Mouse (Mus musculus): ENCODE results near the gene Arhgap28.

Arhgap28 gene

GRCm38 (mm10) chr17:67941026-67941425, 62.9 kb downstream of the Arhgap28 start:
- no peak for DNase-seq (ENCODE audit: low read depth, low spot score)

- DNase-seq (ENCODE audit: low read depth, low spot score), result no peak
These were observed 66.9 kb downstream of the Arhgap28 start for GRCm38 (mm10) chr17:67937050-67937449.

GRCm38 (mm10) chr17:67935556-67935955, 68.4 kb downstream of the Arhgap28 start:
- DNase-seq (ENCODE audit: low read depth, low spot score), result no peak

- DNase-seq (ENCODE audit: low read depth, low spot score), result peak; percentile 33
These were observed 72.5 kb downstream of the Arhgap28 start for GRCm38 (mm10) chr17:67931396-67931795.

- DNase-seq (ENCODE audit: low read depth, low spot score), result no peak
These were observed 73.0 kb downstream of the Arhgap28 start for GRCm38 (mm10) chr17:67930957-67931356.

GRCm38 (mm10) chr17:67930467-67930866, 73.5 kb downstream of the Arhgap28 start:
- DNase-seq (ENCODE audit: low read depth, low spot score), result no peak

GRCm38 (mm10) chr17:67928280-67928679, 75.6 kb downstream of the Arhgap28 start:
- no peak for DNase-seq (ENCODE audit: low read depth, low spot score)

GRCm38 (mm10) chr17:67927864-67928263, 76.1 kb downstream of the Arhgap28 start:
- DNase-seq (ENCODE audit: low read depth, low spot score), result no peak

- DNase-seq (ENCODE audit: low read depth, low spot score), result no peak
These were observed 84.0 kb downstream of the Arhgap28 start for GRCm38 (mm10) chr17:67919959-67920358.

GRCm38 (mm10) chr17:67918201-67918600, 85.7 kb downstream of the Arhgap28 start:
- DNase-seq (ENCODE audit: low read depth, low spot score), result no peak

- DNase-seq (ENCODE audit: low read depth, low spot score), result no peak
These were observed 87.0 kb downstream of the Arhgap28 start for GRCm38 (mm10) chr17:67916901-67917300.

- DNase-seq (ENCODE audit: low read depth, low spot score), result peak; percentile 69
These were observed 91.3 kb downstream of the Arhgap28 start for GRCm38 (mm10) chr17:67912640-67913039.

- no peak for DNase-seq (ENCODE audit: low read depth, low spot score)
These were observed 91.9 kb downstream of the Arhgap28 start for GRCm38 (mm10) chr17:67912051-67912450.

- no peak for DNase-seq (ENCODE audit: low read depth, low spot score)
These were observed 95.4 kb downstream of the Arhgap28 start for GRCm38 (mm10) chr17:67908537-67908936.

GRCm38 (mm10) chr17:67908137-67908536, 95.8 kb downstream of the Arhgap28 start:
- no peak for DNase-seq (ENCODE audit: low read depth, low spot score)

- peak; percentile 26 for DNase-seq (ENCODE audit: low read depth, low spot score)
These were observed 96.3 kb downstream of the Arhgap28 start for GRCm38 (mm10) chr17:67907532-67908054.

GRCm38 (mm10) chr17:67906236-67906635, 97.7 kb downstream of the Arhgap28 start:
- DNase-seq (ENCODE audit: low read depth, low spot score), result no peak

- DNase-seq (ENCODE audit: low read depth, low spot score), result no peak
These were observed 99.5 kb downstream of the Arhgap28 start for GRCm38 (mm10) chr17:67904315-67904944.

- no peak for DNase-seq (ENCODE audit: low read depth, low spot score)
These were observed 101.1 kb downstream of the Arhgap28 start for GRCm38 (mm10) chr17:67902847-67903246.

- no peak for DNase-seq (ENCODE audit: low read depth, low spot score)
These were observed 102.8 kb downstream of the Arhgap28 start for GRCm38 (mm10) chr17:67901161-67901560.

GRCm38 (mm10) chr17:67899376-67899775, 104.5 kb downstream of the Arhgap28 start:
- no peak for DNase-seq (ENCODE audit: low read depth, low spot score)

GRCm38 (mm10) chr17:67896413-67896812, 107.5 kb downstream of the Arhgap28 start:
- DNase-seq (ENCODE audit: low read depth, low spot score), result no peak

- DNase-seq (ENCODE audit: low read depth, low spot score), result no peak
These were observed 114.2 kb downstream of the Arhgap28 start for GRCm38 (mm10) chr17:67889481-67890325.

Measured in mesoderm, embryonic 11.5 days (tissue).